Mouse (Mus musculus): Measurements from ENCODE around the gene Slc35d1. TPM values are rescaled to one million over a fixed set of nuclear protein-coding genes. Genes with fewer than 3 reads are reported as not detected.

Slc35d1 gene
- total RNA-seq (2015): 7.2 and 10.7 TPM in 2 replicates
- total RNA-seq (2017): 2.7 and 4.1 TPM in 2 replicates

DNA sequence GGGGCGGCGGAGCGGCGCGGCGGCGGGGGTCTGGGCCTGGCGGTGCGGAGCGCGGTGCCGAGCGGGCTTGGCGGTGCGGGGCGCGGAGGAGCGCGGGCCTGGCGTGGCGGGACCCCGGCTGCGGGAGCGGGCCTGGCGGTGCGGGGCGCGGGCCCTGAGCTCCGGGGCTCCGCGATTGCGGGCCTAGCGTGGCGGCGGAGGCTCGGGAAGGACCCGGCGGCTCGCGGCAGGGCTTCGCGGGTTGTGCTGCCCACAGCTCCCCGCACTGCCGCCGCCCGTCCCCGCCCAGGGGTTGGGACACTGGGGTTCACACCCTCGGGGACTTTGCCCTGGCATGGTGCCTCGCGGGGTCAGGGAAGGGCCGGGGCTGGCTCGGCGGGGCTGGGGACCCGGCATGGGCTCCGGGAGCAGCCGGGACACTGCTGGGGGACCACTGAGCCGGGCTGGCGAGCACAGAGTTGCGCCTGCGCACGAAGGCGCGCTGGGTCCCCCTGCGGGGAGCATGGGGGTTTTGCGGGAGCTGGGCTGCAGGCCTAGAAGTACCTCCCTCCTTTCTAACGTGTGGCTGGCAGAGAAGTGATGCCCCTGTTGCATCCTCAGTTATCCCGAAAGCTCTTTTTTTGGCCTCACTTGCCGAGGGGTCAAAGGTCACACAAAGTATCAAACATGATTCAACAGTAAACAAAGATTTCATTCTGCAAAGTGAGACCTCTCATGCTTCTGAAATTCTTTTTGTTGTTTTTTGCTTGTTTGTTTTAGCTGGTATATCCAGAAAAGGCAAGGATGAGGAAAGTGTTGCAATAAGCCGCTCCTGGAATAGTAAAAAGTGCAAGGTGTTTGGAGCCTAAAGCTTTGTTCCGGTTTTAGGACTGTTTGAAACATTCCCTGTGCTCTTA lies at the start of gene Slc35d1:
Gene Slc35d1 (minus strand): TSS at position 240 of the 896 bp plus-strand sequence.
- ATAC-seq (ENCODE audit: poor library complexity, severe bottlenecking): peak; percentile 74

DNA sequence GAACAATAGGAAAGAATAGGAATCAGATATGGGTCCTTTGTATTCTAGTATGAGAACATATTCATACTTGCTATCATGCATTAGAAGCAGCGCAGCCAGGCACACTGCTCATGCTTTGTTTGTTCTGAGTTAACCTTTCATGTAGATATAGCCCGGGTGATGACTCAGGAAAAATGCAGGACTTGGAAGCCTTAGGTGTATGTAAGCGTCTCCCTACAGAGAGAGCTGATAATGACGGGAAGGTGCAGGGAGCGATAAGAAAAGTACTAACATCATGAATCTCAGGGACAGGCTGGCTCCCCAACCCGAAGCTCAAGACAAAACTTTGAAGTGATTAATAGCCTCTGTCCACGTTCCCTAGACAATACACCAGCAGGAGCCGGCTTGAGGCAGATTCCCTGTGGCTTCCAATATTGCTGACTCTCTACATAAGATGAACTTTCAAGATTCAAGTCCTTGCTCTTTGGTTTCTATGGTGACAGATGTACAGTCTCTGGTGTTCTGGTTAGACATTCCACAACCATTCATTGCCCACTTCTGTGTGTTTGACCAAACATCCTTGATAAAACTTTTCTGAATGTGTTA lies 48.9 kb upstream of the Slc35d1 start:
- ATAC-seq (ENCODE audit: poor library complexity, severe bottlenecking): no peak

DNA sequence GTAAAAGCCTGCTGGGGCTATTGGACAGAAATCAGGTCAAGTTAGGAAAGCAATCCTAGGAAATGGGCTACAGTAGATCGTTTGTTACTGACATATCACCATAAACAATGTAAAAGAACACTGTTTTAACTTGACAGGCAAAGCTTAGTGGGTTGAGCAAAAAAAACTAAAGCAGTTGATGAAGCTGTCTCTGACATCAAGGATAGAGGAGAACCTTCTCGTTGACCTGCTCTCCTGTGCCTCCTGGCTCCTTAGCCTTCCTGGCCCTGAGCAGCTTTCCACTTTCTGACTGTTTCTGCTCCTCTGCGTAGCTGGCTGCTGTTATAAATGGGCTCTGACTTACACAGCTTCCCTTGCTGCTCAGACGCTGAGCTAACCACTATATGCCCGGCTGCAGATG lies 48.4 kb upstream of the Slc35d1 start:
- ATAC-seq (ENCODE audit: poor library complexity, severe bottlenecking): no peak

DNA sequence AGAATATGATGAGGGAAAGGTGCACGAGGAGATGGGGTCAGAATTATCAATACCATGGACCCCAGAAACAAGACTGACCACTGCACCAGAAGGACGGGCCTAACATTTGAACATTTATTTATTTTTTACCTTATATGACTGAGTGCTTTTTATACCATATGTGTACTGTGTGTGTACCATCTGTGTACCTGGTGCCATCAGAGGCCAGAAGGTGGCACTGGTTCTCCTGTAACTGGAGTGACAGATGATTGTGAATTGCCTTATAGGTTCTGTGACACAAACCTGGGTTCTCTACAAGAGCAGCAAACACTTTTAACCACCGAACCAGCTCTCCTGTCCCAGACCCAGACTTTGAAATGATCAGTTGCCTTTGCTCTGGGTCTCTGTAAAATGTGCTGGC lies 43.9 kb upstream of the Slc35d1 start:
- ATAC-seq (ENCODE audit: poor library complexity, severe bottlenecking): no peak

DNA sequence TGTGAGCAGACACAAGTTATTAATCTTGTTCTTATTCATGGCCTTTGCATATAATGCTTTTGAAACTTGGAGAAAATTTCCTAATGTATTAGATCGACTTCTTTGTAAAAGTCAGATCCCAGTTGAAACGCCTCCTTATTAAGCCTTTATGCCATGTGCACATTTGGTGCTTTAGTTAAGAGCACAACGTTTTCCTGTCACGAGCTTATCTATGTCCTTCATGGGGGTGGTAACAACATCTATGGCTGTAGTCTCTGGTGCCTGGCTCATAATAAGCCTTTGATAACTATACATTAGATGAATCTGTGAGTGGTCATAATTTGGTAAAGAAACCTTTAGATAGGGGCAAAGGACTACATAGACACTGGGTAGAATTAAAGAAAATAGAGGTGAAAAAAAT lies 38.9 kb upstream of the Slc35d1 start:
- ATAC-seq (ENCODE audit: poor library complexity, severe bottlenecking): no peak

DNA sequence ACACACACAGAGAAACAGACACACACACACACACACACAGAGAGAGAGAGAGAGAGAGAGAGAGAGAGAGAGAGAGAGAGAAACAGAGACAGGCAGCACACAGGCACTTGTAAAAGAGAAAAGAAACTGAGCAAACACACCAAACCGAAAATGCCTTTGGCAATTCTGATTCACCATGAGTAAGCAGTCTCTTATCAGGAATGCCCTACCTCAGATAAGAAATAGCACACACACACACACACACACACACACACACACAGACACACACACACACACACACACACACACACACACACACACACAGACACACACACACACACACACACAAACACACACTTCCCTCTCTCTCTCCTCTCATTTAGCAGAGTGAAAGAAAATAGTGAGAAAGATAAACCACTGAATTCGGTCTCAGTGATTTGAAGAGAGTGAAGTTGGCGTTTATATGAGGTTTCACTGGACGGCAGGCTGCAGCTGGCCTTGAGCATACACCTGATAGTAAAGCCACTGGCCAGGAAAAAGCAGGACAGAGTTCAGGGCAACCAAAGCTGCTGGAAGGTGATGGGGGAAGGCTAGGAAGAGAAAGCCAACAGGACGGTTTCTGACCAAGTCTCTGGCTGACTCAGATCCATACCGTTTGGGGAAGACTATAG lies 34.6 kb upstream of the Slc35d1 start:
- ATAC-seq (ENCODE audit: poor library complexity, severe bottlenecking): no peak

DNA sequence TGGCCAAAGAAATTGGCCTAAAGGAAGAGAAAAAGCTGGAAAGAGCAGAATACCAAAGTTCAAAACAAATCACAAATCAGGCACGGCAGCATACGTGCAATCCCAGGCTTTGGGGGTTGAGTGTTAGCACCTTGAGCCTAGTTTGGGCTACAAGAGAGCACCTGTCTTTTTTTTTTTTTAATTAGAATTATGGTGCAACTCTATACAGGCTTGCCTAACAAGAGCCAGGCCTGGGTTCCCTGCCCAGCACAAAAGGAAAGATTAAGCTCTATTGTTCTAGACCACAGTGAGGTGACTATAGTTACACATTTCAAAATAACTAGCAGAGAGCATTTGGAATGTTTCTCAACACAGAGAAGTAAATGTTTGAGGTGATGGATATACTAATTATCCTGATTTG lies 32.8 kb upstream of the Slc35d1 start:
- ATAC-seq (ENCODE audit: poor library complexity, severe bottlenecking): no peak

DNA sequence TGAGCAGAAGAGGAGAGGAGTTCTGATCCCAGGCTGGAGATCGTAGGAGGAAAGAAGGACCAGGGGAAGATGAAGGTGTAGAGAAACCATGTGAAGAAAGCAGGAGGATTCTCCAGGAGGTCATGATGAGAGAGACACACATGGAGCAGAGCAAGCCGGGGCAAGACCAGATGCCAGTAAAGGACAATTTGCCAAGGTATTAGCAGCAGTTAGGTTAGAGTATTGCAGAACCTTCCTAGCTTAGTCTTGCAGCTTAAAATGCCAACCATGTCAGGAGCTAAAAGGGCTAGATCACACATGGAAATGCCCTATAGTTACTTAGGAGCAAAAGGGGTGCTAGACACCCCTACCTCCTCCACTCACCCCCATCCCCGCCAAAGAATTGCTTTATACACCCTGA lies 32.3 kb upstream of the Slc35d1 start:
- no peak for ATAC-seq (ENCODE audit: poor library complexity, severe bottlenecking)

DNA sequence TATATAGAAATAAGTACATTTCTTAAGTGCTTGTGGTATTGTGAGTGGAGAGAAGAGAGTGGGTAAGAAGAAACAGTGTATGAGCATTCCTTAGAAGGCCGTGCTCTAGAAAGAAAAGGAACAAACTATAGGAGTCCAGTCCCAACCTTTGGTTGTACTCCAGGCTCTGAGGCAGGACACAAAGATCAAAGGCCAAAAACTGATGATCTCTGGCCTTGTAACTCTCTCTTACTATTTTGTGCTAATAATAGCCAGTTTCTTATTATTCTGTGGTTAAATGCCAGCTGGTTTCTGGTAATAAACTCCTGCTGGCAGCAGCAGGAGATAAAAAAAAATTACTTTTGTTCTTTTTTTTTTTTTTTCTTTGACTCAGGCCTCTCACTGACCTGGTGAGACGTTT lies 17.2 kb upstream of the Slc35d1 start:
- ATAC-seq (ENCODE audit: poor library complexity, severe bottlenecking): no peak

DNA sequence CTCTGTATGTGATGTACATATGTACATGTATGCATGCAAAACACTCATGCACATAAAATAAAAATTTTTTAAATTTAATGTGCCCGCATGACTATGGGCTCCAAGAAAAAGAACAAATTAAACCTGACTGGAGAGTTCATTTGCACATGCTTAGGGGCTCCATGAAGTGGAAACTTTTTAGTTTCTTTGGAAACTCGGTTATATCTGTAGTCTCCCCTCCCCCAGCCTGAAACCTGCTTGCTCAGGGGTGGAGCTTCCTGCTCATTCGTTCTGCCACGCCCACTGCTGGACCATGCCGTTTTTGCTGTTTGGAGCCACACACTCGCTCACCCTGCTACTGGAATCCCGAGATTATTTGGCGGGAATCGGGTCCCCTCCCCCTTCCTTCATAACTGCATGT lies 7.9 kb upstream of the Slc35d1 start:
- ATAC-seq (ENCODE audit: poor library complexity, severe bottlenecking): no peak

DNA sequence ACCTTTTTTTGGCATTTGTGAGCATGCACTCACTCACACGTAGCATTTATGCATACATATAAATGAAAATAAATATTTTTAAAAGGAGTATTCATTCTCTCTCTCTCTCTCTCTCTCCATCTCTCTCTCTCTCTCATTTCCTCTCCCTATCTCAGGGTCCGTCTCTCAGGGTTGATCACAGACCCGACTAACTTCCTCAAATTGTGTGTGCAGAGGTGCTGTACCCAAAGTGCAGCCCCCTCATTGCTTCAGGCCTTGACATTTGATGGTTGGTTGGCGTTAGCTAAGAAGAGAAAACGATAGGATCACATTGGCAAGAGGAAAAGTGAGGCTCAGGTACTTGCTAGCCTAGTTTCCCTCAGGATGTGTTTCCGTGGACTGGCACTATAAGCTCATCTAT lies 6.8 kb upstream of the Slc35d1 start:
- 0 out of 2 replicates have a peak, but pooled peaks have one; percentile 45 for ATAC-seq (ENCODE audit: poor library complexity, severe bottlenecking)

DNA sequence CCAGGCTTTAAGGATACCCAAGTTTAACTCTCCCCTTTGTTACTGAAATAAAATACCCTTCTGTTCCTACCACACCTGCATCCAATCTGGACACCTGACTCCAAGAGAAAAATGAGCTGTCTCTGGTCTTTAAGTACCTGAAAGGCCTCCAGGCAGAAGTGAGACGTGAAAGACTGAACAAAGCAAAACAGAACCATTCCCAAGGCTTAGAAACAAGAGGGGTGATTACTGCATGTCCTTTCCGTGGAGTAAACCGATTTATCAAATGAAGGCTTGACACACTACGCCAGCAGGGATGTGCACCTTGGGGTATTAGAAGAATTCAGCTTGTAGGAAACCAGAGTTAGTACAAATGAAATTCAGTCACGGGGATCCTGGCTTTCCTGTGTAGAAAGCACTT lies 4.0 kb upstream of the Slc35d1 start:
- ATAC-seq (ENCODE audit: poor library complexity, severe bottlenecking): no peak

DNA sequence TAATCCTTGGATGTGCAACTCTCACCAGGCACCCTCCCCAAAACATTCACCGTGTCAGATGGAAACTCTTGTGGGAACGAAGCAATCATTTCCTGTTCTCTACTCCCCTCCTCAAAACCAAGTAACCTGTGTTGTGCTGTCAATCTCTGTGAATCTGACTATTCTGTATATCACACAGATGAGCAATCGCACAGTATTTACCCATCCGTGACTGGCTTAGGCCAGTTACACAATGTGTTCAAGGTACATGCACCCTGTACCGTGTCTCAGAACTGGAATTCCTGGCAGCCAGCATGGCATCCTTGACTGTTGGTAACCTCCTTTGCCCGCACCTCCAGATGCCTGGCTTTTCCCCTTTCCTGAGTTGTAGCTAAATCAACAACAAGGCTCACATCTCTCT lies 1.1 kb upstream of the Slc35d1 start:
- ATAC-seq (ENCODE audit: poor library complexity, severe bottlenecking): no peak

DNA sequence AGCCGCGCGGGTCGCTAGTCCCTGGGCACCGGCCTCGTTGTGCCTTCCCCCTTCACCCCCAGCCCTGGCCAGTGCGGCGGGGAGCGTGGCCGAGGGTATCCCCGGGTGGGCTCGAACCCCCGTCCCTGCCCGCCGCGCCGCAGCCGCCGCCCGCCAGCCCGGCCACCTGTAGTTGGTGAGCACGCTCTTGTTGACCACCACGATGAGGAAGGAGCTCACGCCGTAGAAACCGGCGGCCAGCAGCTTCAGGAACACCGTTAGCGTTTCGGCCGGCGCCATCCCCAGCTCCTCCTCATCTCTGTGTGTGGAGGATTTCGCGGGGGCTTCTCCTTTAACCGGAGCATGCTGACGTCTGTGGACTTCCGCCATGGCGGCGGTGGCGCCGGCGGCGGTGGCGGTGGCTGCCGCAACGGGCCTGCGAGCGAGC lies 453 bp downstream of the Slc35d1 start:
- ATAC-seq (ENCODE audit: poor library complexity, severe bottlenecking): peak; percentile 76

DNA sequence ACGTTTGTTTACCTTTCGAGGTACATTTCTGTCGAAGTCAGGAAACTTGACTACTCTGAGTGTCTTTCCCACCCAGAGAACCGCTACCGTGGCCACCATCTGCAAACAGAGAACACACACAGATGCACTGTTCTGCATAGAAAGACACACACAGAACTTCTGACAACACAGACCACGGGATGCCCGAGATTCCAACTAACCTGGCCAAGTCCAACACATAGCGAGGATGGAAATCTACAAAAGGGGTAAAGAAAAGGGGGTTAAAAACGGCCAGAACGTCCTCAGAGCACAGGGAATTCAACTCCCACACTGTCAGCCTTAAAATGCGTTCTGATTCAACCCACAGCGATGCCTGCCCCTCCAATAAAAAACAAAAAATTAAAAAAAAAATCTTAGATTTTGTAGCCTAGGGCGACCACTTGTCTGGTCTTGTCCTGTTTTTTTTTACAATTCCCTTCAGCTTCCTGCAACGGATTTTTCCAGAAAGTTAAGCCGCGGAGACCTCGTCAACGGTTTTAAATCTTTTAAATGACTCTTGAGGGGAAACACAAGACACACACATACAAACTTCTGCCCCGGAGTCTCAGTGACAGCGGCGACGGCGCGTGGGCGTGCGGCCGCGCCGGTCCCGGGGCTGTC lies 986 bp downstream of the Slc35d1 start:
- ATAC-seq (ENCODE audit: poor library complexity, severe bottlenecking): no peak

DNA sequence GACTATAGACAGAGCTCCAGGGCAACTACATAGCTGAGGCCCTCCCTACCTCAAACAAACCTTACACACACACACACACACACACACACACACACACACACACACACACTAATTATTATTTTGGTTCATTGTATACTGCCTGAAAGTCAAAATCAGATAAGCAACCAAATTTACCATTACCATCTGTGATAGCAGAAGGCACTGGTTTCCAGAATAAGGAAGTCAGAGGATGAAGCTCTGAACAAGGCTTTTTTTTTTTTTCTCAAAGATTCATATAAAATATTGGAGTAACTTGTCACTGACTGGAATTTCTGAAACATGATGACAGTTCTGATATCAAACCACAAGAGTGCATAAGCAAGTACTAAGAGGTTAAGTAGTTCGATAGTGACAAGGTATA lies 6.4 kb downstream of the Slc35d1 start:
- peak; percentile 59 for ATAC-seq (ENCODE audit: poor library complexity, severe bottlenecking)

DNA sequence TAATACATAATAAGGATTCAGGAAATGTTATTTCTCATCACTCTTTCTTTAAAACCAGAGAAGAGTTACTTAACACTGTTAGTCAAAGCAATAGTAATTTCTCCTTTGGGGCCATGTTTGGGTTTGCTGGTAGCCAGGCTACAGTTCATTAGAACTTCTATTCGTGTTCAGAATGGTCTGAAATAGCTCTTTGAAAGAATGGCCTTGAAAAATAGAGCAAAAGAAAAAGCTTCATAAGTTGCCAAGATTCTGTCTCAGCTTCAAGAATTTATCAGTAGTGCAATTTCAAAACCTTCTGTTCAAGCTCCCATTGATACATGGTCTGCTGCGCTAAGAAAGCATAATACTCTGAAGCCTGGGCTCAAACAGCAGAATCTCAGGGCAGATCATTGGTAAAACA lies 11.3 kb downstream of the Slc35d1 start:
- no peak for ATAC-seq (ENCODE audit: poor library complexity, severe bottlenecking)

DNA sequence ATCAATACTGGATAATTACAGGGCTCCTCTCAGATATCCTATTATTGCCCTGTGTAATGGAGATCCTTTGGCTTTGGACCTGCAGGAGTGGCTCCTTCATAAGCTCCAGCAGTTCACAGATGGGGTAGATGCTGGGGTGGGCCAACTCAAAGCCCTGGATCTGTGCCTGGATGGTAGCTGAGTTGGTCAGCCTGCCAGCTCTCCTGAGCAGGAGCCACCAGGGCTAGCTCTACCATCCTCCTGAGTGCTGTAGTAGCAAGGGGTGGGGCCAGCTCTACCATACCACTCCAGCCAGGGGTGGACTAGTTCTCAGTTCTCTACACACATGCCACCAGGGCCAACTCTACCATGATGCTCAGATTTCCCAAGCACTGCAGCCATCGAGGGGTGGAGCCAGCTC lies 14.9 kb downstream of the Slc35d1 start:
- no peak for ATAC-seq (ENCODE audit: poor library complexity, severe bottlenecking)

DNA sequence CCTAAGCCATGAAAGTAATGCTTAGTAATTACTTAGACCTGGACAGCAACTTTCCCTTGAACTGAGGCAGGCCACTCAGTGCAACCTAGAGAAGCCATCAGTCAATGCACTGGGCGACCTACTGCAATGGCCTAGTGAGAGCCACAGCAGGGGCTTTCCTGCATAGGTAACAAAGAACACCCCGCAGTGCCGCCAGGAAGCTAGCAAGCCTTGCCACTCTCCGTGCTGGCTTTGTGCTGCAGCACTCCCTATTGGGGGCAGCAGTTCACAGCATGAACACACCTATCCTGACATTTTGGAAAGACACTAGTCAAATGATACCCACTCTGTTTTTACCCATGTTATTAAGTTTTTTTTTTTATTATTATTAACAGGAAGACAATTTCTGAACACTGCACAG lies 15.9 kb downstream of the Slc35d1 start:
- ATAC-seq (ENCODE audit: poor library complexity, severe bottlenecking): no peak

DNA sequence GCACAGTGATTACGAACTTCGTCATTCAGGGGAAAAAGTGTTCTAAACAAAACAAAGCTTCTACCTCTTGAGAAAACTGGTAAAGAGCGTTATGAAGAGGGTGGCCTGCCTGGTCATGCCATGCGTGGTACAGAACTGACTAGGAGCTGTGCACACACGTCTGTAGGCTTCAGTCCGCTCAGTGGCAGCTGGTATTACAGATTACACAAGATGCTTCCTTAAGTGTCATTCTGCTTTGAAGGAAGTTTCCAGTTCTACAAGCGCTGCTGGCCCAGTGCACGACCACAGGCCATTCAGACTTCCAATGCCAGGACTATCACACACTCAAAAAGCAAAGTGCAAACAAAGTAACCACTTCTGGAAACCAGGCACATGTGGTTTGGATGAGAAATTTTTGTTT lies 17.6 kb downstream of the Slc35d1 start:
- ATAC-seq (ENCODE audit: poor library complexity, severe bottlenecking): 0 out of 2 replicates have a peak, but pooled peaks have one; percentile 29

DNA sequence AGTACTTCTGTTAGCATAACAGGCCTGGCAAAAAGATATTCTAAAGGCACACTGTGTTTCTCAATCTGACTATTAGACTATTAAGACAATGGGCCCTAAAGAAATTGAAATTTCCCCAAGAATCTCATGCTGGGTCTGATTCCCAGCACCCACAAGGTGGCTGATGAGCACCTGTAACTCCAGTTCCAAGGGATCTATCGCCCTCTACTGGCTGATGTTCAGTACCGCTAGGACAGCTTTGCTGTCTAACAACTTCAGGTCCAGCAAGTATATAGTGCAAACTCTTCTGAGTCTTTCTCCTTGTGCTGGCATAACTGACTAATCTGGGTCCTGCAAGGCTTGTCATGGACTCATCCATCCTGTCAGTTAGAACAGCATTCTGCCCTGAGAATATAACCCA lies 22.5 kb downstream of the Slc35d1 start:
- ATAC-seq (ENCODE audit: poor library complexity, severe bottlenecking): no peak
